Mouse (Mus musculus) heart, postnatal 10 days (tissue): ENCODE measurements at regions not wholly inside any gene's neighbourhood (a gene's known extent, or its start where the extent isn't known, plus 50 kb on each side); places are given as distances from the start of the nearest gene placed in this dataset.

ENCODE experiments used
- DNase-seq, 2 experiments: peaks; one replicate each; pipeline ENCODE4 v3.0.0; 2021
- intact Hi-C: fragments of 180-260 bp; cut with DNase I; formaldehyde crosslinking; loops from one replicate; pipeline ENCODE4 v1.15.1; 2025

DNA sequence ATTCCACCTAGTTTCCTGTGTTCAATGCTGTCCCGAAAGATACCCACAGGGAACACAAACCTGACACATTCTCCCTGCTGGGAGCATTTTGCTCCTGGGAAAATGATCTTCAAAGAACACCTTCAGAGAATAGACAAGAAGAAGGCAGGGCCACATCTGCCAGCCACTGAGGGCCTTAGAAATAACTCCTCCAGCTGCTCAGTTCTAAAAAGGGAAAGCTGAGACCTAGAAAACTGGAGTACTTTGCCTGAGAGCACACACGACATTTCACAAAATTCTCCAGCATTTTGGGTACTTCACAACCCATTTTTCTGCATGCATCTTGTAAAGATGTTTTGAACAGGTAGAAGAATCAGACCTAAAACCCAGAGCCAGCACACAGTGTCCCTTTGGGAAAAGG is 519.6 kb downstream of the Insc start:
- intact Hi-C loops: no loop called here
- no peak for DNase-seq

DNA sequence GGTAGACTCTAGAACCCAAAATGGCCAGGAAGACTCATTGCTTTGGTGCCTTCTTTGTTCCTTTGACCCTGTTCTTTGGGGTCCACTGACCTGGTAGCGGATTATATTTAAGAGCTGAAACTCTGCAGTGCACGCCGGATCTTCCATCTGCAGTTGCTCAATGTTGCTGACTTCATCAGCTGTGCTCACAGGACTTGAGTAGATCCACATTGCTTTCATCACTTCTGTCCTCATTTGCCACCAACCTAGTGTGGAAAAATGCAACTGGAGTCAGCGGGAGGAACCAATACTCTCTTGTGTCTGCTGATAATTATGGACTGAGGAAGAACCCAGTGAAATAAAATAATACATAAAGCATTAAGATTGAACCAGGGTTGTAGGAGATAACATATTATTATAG is 522.6 kb downstream of the Insc start:
- DNase-seq: peak; percentile 28 to 33

DNA sequence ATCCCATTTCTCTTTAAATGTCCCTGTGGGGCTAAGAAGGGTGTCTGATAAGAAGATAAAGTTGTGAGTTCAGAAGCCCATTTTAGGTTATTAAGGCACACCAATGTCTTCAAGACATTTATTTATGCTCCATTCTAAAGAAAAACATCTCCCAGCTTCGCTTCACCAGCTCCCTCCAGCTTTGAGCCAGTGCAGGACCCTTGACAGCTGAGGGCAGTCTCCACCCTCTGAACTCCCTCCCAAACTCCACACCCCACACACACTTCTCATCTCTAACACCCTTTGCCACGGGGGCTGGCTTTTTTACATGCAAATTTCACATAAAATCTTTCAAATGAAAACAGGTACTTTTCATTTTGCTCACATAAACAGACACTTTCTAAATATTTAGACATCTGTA is 527.3 kb downstream of the Insc start:
- DNase-seq: no peak
- intact Hi-C loops: no loop called here

More for the DNA sequence above, 522.6 kb downstream of the Insc start:
- intact Hi-C loops: no loop called here

DNA sequence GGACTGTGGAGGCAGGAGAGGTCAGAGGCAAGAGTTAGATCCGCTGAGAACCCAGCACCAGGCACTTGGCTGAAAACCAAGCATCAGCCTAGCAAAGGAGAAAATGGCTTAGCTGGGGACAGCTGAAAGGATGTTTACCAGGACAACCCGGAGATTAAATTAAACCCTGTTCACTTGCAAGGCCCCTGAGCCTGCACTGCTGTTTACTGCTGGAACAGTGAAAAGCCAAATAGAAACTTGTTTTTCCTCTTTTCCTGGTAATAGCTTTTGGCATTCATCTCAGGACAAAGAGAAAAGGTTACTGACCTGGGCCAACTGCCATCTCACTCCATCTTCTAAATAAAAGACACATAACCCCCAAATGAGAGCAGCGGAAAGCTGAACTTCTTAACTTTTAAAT is 531.3 kb downstream of the Insc start:
- intact Hi-C loops: no loop called here
- DNase-seq: peak; percentile 2 to 19

DNA sequence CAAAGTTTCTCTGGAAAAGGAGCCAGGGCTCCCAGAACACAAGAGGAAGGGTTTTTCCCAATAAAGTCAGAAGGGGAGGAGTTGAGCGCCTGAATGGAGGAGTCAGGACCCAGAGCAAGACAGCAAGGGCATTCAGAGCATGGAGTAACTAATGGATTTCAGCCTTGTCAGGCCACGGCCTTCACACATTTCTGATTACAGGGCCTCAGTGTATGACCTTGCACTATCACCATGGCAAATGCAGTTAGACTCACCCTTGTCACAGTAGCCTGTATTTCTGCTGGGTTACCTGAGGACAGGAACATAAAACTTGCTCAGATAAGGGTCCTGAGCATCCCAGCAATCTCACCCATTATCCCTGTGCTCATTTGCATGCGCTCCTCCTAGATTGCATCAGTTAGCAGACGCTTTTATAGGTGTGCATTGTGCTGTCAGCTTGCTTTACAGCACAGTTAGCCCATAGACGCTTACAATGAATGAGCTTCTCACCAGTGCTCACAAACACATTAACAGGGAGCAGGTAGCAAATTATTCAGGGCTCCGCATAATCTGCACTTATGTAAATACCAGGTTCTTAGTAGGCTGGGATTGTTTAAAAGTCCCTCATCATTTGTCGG is 547.4 kb downstream of the Insc start:
- intact Hi-C loops: no loop called here
- no peak for DNase-seq

DNA sequence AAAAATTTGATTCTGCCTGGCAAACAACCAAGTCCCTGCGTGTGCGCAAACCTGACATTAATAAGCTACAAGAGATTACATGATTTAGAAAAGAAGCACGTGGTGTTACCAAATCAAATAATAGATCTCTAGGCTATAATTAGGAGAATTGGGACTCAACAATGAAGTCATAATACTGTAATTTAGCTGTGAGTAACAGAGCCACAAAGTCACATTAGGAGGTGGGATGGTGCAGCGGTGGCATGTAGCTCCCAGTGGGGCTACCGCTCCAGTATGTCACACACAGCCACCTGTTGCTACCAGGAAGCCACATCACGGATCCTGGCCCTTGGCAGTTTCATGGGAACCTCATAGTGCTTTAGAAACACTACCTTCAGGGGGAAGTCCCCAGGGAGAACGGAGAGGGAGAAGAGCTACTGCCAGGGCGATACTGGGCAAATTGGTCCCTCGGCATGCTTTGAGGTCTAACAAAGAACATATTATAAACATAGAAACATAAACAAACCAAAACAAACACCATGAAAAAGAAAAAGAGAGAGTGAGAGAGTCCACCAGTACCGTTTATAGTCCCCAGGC is 551.2 kb downstream of the Insc start:
- DNase-seq: no peak
- intact Hi-C loops: no loop called here

DNA sequence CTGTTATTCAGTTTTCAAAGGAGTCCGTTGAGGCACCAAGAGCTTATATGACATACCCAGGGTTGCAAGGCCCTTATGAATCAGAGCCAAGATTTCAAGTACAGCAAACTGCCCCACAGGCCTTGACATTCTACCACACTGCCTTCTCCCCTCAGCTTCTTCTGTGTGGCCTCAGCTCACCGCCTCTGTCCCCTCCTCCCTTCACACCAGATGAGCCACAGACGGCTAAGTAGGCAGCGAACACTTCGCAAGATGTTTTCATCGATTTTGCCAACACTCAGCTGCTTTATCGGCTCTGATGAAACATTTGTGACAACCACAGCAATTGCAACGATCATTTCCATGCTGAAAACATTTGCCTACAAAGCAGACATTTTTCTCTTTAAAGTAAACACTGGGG is 556.7 kb downstream of the Insc start:
- no peak for DNase-seq
- intact Hi-C loops: no loop called here

DNA sequence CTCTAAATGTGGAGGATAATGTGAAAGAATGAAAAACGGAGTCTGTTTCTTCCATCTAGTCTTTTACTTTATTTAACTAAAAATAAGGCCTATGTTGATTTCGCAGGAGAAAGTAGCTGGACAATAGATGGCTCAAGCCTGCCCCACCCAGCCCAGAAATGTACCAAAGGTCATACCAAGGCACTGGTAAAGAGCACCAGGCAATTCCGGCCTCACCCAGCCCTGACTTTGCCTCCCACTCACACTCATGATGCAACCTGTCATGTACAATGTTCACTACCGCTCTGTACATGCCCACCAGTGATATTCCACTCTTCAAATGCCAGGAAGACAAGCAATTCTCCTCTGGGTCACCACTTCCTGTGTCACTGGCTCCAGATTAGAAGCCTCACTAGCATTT is 564.9 kb downstream of the Insc start:
- intact Hi-C loops: no loop called here
- no peak for DNase-seq

DNA sequence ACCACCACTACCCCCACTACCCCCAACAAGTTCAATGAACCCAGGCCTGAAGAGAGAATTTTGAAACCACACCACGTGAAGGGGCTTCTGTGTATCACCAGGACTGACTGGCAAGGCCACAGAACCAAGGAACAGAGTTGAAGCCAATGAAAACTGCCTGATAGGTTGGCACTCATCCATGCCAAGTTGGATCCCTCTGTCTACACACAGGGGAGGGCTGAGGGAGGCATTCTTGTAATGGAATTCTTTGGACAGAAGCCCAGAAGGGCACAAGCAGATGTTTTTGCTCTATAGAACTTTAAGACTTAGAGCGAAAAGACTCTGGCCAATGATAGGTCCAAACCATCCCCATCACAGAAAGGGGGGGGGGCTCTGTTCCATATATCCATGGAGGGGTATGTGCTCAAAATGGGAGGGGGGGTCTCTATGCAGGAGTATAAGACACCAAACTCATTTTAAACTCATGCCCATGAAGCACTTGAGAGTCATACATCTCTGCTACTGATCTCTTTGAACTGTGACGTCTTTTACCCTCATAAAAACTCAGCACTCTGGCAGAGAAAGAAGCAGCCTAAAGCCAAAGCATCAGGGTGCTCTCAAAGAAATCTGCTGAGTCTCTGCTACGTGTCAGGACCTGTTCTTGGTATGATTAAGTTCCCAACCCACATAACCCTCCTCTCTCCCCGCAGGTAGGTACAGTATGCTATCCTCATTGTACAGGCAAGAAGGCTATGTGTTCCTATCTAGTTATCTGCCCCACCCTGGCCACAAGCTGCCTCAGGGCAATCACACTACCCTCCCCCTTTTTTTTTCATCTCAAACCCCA is 567.1 kb downstream of the Insc start:
- DNase-seq: peak; percentile 75 to 76
- intact Hi-C loops: no loop called here

DNA sequence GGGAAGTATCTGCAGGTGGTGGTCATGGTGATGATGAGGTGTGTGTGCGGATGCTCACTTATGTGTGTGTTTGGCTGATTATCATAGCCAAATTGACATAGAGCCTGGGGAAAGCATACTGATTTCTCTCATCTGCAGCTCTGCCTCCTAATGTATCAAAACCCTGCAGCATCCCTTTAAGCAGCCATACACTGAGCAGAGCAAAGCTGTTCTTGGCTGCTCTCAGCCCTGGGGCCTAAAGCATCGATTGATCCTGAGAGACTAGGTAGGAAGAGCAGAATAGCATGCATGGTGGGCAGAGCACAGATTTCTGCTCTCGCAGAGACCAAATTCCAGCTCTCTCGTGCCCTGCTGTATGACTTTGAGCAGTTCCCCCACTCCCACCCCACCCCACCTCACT is 576.0 kb downstream of the Insc start:
- no peak for DNase-seq
- intact Hi-C loops: no loop called here

DNA sequence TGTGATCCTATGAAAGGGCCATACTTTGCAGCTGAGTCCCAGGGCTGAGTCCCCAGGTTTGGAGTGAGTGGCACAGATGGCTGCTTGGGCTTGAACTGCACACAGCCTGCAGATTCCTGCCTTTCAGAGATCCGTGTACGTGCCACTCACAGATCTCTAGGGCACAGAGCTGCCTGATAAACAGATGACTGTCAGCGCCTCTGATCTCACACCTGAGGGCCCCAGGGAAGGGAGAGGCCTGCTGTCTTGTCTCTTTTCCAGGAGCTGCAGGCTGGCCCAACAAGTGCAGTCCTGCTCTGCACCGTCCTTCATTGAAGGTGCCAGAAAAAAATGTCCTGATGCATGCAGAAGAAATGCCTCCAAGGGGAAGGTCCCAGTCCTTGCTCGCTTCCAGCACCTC is 579.5 kb downstream of the Insc start:
- DNase-seq: no peak
- intact Hi-C loops: no loop called here

DNA sequence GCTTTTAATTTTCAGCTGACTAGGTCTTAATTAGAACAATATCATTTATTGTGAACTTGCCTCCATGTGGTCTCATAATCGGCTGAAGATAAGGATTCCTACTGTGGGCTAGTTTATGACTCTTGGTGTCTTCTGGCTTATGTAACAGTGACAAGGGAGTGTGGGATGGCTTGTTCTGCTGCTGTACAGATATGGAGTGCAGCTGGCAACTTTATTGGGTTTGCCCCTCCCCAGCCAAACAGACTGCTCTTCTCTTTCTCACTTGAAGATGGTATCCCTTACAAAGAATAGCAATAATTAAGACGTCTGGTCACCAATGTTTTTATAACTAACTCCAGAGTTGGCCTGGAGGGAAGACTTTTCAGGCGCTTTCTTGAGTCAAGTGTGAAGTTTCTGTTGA is 584.8 kb downstream of the Insc start:
- intact Hi-C loops: no loop called here

DNA sequence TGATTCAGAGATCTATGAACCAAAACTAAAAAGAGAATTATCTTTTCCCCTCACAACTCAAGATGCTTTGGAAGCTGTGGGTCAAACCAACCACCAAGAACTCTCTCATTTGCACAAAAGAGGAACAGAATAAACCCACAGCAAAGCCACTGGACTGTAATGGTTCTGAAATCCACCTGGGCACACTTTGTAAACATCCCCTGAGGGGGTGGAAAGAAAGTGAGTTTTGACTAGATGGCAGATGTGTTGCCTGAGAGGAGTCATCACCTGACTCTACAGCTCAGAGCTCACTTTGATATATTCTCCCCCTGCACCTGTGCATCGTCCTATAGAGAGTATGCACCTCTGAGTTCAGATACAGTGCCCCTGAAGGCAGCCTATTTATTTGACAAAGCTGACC is 588.2 kb downstream of the Insc start:
- no peak for DNase-seq
- intact Hi-C loops: no loop called here

More for the DNA sequence above, 584.8 kb downstream of the Insc start:
- DNase-seq: no peak

DNA sequence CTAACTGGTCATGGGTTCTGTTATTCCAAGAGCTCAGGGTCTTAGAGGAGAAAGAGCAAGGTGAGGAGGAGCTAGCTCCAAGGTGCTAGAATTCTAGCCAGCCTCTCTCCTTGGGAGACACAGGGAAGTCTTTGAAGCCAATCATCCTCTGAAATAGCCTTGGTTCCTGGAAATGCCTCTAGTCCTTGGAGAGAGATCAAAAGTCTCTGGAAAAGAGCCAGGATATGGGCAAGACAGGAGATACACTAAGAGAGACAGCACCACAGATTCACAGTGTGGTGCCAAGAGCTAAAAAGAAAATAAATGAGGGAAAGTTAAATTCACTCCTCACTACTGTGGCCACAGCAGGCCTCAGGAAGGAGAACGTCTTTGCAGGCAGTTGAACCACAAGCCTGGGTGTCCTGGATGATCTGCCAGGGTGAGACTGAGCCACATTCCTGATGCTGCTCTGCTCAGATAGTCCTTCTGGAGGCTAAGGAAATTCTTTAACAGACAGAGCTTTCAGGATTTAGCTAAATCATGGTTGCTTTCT is 589.6 kb downstream of the Insc start:
- DNase-seq: peak; percentile 16 to 27
- intact Hi-C loops: no loop called here

DNA sequence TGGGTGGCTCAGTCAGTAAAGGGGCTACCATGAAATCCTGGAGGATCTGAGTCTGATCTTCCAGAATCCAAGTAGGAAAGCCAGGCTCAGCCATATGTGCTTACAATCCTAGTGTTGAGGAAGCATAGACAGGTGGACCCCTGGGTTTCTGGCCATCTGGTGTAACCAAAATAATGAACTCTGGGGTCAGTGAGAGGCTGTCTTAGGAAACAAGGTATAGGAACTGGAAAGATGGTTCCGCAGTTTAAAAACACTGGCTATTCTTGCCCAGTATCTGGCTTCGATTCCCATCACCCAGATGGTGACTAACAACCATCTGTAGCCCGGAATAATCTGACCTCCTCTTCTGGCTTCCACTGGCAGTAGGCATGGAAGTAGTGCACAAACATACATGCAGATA is 591.6 kb downstream of the Insc start:
- DNase-seq: no peak
- intact Hi-C loops: no loop called here

DNA sequence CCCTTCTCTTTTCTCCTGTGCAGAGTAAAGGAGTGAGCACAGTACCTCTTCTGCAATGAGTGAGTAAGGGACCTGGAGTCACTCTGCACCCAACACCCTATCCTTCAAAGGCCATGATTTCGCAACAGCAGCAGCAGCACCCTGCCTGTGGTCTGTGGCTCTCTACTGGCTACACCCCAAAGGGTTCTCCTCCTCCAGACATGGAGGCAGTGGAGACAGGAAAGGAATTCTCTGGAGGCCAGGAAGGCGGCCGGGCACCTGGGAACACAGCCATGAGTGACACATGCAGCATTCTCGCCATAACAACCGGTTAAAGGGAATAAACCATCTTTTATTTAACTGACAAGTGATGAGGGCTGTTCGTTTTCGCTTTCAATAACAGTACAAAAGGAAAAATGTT is 596.7 kb downstream of the Insc start:
- peak; percentile 18 to 33 for DNase-seq
- intact Hi-C loops: no loop called here

DNA sequence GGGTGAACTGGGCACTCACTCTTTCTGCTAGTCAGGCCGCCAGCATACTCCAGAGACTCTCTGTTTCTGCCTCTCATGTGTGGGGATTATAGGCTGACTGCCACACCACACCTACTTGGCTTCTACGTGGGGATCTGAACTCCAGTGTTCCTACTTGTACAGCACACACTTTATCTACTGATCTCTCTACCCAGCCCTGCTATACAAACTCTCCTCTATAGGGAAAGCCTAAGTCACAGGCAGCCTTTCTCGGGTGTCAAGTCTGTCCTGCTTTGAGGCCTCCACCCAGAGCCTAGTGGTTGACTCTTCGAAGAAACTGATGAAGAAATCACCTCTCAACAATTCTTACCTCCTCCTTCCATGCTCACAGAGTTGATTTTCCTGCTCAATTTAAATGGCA is 597.5 kb downstream of the Insc start:
- intact Hi-C loops: no loop called here
- no peak for DNase-seq

DNA sequence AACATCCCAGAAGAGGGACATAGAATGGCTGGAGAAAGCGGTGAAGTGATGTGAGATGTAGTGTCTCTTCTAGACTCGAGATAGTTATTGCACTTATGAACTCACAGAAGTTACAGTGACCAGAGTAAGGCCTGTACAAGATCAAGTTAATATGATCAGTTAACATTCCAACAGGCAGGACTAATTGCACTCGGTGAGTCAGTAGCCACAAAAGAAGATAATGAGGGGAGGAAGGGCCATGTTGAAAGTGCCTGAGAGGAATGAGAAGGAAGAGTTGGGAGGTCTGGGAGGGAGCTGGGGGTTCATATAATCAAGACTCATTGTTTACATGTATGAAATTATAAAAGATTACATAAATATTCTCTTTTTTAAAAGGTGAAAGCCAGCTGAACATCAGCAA is 602.3 kb downstream of the Insc start:
- no peak for DNase-seq
- intact Hi-C loops: no loop called here

DNA sequence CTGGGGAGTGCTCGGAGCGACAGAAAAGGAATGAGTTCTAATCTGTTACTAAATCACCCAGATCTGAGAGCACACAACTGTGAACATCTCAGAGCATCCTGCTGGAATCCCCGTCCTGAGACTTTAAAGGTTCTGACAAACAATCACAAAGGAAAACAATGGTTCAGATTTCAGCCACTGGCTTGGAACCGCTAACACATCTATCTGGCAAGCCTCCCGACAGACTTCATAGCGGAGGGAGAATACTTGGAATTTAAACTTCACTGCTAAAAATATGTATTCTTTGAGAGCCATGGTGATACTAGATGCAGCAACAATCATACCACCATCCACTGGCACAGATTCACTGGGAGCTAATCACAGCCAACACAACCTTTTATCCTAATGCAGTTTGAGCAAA is 615.2 kb downstream of the Insc start:
- DNase-seq: no peak
- intact Hi-C loops: no loop called here

DNA sequence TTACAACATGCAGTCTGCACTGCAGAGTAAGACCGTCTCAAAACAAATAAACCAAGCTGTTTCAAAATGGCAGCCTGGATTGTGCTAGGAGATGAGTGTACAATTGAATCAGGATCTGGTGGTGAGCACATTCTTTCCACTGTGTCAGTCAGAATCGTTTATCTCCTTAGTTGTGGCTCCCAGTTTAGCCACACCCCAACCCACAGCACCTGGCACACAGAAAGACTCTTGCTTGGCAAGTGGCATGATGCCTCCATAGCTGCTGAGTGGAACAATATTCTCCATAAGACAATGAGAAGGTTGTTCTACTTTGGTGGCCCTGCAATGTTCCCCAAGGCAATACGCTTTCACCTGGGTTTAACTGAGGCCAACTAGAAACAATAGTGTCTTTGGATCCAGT is 616.6 kb downstream of the Insc start:
- intact Hi-C loops: no loop called here
- DNase-seq: no peak

DNA sequence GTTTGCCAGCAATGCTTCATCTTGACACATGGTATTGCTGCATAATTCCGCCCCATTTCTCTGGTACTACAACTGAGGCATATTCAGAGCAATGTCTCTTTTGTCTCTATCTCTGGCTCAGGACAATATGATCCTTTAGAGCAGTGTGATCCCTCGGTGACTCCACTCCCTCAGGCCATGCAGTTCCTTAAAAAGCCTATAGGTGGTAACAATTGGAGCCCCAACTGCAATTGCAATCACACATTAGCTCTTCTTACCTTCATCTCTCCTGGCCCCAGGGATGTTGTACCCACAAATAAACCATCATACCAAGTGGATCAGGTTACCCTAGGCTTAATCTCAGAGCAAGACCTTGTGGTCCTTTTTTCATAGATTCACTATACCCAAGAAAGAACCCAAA is 618.6 kb downstream of the Insc start:
- no peak for DNase-seq
- intact Hi-C loops: no loop called here

DNA sequence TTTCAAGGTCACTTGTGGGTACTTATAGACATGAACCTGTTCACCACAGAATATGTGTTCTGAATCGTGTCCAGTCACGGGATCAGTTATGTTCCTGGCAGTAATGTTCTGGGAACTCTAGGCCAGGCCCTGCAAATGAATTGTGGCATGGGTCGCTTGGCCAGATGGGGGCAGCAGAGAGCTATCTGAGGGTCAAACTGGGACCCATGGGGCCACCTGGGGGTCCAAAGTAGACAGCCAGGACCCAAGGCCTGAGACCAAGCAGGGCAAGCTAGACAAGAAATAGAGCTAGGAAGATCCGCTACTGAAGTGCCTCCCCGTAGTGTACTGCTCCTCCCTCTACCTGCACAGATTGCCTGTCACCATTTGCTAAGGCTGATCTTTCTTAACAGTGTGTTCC is 623.4 kb downstream of the Insc start:
- intact Hi-C loops: loop anchor here (2.0 to 5.0 kb wide), 2 partner anchors 150 to 674 kb away; no protein-coding TSS in a partner anchor
- peak; percentile 68 to 83 for DNase-seq
